Mouse (Mus musculus) A20 (cell line): Measurements from ENCODE around the gene 4932414N04Rik.
A peak's percentile ranks its signal among the peaks of the same experiment; 100 is the strongest.
"Not testable (repeated sequence)": the region's sequence is repeated elsewhere in the genome, so short reads cannot be mapped to it uniquely, and the experiment has no call there.

ENCODE experiments used
- DNase-seq: peaks from one replicate; pipeline ENCODE4 v3.0.0-alpha.2; 2011; ENCODE audit warnings: low read depth, low spot score

The 4932414N04Rik gene

GRCm38 (mm10) chr2:68656186-68656585 lies at the start of gene 4932414N04Rik:
4932414N04Rik (plus strand) TSS chr2:68656486.
- not testable (repeated sequence) for DNase-seq

GRCm38 (mm10) chr2:68732216-68732615 lies 75.9 kb downstream of the 4932414N04Rik start:
- no peak for DNase-seq

GRCm38 (mm10) chr2:68739772-68740739 lies 83.8 kb downstream of the 4932414N04Rik start:
- no peak for DNase-seq

GRCm38 (mm10) chr2:68744599-68744998 lies 88.3 kb downstream of the 4932414N04Rik start:
- DNase-seq: peak; percentile 4

GRCm38 (mm10) chr2:68756179-68756578 lies 99.9 kb downstream of the 4932414N04Rik start:
- no peak for DNase-seq

- peak; percentile 6 for DNase-seq
Observed at GRCm38 (mm10) chr2:68756793-68757192, 100.5 kb downstream of the 4932414N04Rik start.

GRCm38 (mm10) chr2:68765371-68765770 lies 109.1 kb downstream of the 4932414N04Rik start:
- DNase-seq: no peak

- DNase-seq: no peak
Observed at GRCm38 (mm10) chr2:68767186-68767890, 111.1 kb downstream of the 4932414N04Rik start.

GRCm38 (mm10) chr2:68782268-68783132 lies 126.2 kb downstream of the 4932414N04Rik start:
- no peak for DNase-seq

GRCm38 (mm10) chr2:68783664-68784063 lies 127.4 kb downstream of the 4932414N04Rik start:
- not testable (repeated sequence) for DNase-seq

GRCm38 (mm10) chr2:68784710-68785427 lies 128.6 kb downstream of the 4932414N04Rik start:
- DNase-seq: peak; percentile 56

GRCm38 (mm10) chr2:68787161-68787675 lies 130.9 kb downstream of the 4932414N04Rik start:
- DNase-seq: no peak

- no peak for DNase-seq
Observed at GRCm38 (mm10) chr2:68792296-68792695, 136.0 kb downstream of the 4932414N04Rik start.

GRCm38 (mm10) chr2:68793472-68793871 lies 137.2 kb downstream of the 4932414N04Rik start:
- DNase-seq: no peak

- DNase-seq: no peak
Observed at GRCm38 (mm10) chr2:68794181-68794580, 137.9 kb downstream of the 4932414N04Rik start.

GRCm38 (mm10) chr2:68794616-68795015 lies 138.3 kb downstream of the 4932414N04Rik start:
- no peak for DNase-seq

GRCm38 (mm10) chr2:68796011-68796775 lies 139.9 kb downstream of the 4932414N04Rik start:
- DNase-seq: no peak

GRCm38 (mm10) chr2:68797106-68797505 lies 140.8 kb downstream of the 4932414N04Rik start:
- DNase-seq: no peak
